Mouse (Mus musculus) heart, postnatal 10 days (tissue): ENCODE measurements at regions not wholly inside any gene's neighbourhood (a gene's known extent, or its start where the extent isn't known, plus 50 kb on each side); places are given as distances from the start of the nearest gene placed in this dataset.

ENCODE experiments used
- DNase-seq, 2 experiments: peaks; one replicate each; pipeline ENCODE4 v3.0.0; 2021
- intact Hi-C: fragments of 180-260 bp; cut with DNase I; formaldehyde crosslinking; loops from one replicate; pipeline ENCODE4 v1.15.1; 2025

DNA sequence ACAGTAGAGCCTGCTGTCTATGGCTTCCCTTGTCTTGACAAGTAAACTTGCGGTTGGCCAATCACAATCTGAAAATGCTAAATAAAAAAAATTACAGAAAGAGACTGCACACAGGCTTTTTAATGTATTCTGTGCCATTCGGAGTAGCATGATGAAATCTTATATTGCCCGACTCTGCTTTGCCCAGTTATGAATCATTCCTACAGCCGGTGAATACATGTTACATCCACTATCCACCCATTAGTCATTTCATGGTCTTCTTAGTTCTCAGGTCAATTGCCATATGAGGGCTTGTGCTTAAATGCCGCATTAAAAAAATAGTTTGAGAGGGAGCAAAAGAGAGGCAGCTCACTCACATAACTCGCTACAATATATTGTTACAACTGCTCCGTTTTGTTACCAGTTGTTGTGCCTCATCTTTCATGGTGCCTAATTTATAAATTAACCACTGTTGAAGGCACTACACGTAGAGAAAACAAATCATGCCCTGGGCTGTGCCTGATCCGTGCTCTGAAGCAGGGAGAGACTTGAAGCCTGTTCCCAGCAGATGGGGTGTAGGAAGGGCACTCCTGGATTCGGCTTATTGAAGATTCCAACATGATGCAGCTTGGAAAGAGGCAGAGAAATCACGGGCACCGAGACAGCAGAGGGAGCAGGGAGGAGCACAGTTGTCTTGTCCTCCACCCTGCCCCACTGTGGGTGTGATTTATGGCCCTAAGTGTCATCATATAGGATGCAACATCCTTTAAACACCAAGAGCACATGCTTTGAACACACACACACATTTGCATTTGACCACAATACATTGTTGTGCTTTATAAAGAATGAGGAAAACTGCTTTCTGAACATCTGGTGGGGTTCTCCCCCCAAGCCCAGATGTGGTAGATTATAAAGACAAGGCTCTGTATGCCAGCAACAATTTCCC lies 427.0 kb upstream of the Zmiz1 start:
- no peak for DNase-seq
- intact Hi-C loops, result no loop called here

- DNase-seq, result no peak
- intact Hi-C loops, result no loop called here
Measured at GRCm38 (mm10) chr14:25032899-25033298, 426.1 kb upstream of the Zmiz1 start.

- intact Hi-C loops, result no loop called here
- no peak for DNase-seq
Measured at GRCm38 (mm10) chr14:25042265-25042664, 416.7 kb upstream of the Zmiz1 start.

DNA sequence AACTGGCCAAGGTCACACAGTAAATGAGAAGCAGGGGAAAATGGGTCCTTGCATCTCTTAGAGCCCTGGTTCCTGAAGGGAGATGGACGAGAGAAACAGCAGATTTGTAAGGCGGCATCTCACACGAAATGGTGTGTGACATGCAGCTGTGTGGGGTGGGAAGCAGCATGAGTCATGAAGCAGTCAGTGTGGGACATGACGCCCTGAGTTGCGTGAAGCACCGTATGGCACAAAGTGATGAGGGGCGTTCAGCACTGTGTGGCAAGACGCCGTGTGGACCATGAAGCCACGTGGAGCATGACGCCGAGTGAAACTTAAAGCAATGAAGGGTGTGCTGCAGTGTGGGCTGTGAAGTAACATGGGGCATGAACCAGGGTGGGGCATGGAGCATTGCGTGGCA lies 414.9 kb upstream of the Zmiz1 start:
- intact Hi-C loops, result no loop called here
- no peak for DNase-seq

DNA sequence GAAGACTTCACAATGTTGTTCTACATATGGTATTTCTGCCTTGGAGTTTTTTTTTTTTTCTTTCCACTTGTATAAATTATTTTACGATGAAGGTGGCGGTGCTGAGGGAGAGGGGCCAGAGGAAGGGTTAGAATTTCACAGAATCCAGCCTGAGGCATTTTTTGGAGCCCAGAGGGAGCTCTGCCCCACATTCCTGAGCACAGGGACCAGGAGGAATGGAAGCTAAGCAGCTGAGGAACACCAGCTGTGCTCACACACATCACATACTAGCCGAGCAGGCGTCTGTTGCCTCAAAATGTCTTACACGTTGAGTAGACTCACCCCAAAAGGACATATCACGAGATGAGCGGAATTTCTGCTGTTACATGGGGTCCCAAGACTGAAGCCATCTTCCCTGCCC lies 414.1 kb upstream of the Zmiz1 start:
- intact Hi-C loops, result no loop called here

DNA sequence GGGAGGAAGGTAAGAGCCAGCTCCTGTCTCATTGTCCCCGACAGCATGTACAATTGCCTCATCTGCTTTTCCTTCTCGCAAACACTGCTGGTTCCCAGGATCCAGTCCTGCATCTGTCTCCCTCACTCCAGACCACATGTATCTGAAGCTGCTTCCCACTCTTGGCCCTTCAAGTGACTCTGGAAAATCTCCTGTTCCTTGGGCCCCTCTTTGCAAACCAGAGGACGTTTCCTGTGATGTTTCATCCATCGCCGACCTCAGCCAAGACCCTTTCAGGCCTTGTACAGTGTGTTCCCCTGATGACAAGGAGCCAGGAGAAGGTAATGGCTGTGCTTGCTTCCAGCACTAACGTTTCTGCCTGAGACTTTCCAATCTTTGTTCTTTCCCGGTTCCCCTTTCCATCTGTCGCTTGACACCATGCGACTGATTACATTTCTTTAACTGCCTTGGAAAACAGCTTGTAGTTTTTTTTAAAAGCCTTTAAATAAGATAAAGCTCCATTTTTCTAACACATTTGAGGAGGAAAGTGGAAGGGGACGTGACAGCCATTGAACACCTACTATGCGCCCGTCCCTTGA lies 408.2 kb upstream of the Zmiz1 start:
- intact Hi-C loops, result loop anchor here (5.0 kb wide), 1 partner anchor 47 kb away; no protein-coding TSS in a partner anchor
- no peak for DNase-seq

More for the DNA sequence above, 414.1 kb upstream of the Zmiz1 start:
- DNase-seq, result no peak

DNA sequence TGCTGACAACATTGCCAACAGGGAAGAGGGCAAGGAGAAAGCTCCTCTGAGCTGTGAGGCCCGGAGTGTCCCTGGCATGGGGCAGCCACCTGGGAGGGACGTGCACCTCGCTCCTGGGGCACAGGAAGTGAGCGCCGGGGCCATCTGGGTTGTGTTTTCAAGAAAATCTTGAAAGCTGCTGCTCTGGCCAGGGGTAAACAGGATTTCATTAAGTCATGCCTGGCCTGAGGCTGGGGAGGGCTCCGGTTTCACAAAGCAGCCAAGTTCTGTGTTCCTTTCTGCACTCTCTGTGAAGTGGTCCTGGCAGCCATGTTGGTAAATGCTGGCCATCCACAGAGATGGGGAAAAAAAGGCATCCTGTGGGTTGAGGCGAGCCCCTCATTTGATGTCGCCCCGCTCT lies 406.8 kb upstream of the Zmiz1 start:
- DNase-seq, result peak in 1 of 2 experiments; percentile 30
- intact Hi-C loops, result loop anchor here (5.0 kb wide), 1 partner anchor 45 kb away; no protein-coding TSS in a partner anchor

- intact Hi-C loops, result no loop called here
- no peak for DNase-seq
Measured at GRCm38 (mm10) chr14:25059351-25059750, 399.6 kb upstream of the Zmiz1 start.

- intact Hi-C loops, result no loop called here
- no peak for DNase-seq
Measured at GRCm38 (mm10) chr14:25060285-25060684, 398.7 kb upstream of the Zmiz1 start.

DNA sequence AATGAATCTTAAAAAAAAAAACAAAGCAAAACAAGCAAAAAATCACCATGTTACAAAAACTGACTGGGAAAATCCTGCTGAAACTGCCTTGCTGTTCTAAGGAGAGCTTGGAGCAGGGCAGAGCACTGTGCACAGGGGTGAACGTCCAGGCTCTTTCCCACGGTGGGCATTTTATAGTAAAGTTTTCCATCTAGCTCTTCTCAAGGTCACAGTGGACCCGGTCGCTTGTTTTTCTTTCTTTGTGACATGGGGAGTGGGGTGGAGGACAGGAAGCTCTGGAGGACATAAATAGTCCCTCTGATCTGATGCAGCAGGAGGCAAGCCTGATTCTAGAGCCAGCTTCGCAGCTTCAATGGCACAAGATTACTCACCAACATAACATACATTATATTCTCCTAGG lies 395.9 kb upstream of the Zmiz1 start:
- intact Hi-C loops, result no loop called here
- DNase-seq, result no peak

DNA sequence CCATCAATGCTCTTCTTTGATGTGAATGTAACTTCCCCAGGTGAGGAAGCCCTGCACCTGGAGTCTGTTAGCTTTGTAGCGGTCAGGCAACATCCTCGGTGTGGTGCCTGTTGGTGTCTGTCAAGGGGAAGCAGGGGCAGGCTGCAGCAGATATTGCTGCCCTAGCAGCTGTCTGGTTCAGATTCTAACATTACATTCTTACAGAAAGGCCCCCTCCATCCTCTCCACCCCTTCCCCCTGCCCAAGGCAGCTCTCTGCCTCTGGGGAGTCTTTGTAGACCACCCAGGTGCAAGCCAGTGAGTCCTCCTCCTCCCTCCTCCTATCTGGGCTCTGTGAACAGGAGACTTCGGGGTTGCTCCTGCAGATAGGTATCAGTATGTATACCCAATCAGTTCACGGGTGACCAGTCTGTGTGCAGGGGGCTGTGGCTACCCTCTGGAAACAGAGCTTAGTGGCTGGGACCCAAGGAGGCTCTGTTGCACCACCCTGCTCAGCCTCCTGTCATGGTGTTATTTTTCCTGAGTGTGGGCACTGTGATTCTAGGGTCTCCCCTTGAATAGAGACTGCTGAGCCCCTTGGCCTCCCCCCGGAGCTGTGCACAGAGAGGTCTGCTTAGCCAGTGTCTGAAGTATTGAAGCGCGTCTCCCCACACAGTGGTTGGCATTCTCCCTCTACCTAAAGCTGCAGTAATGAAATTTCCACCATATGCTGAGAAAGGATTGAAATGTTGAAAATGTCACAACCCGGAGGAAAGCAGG lies 394.6 kb upstream of the Zmiz1 start:
- intact Hi-C loops, result no loop called here
- no peak for DNase-seq

- intact Hi-C loops, result no loop called here
Measured at GRCm38 (mm10) chr14:25067435-25067834, 391.6 kb upstream of the Zmiz1 start.

GRCm38 (mm10) chr14:25068430-25068829 lies 390.6 kb upstream of the Zmiz1 start:
- intact Hi-C loops, result no loop called here
- DNase-seq, result peak; percentile 61 to 74

More at GRCm38 (mm10) chr14:25067435-25067834, 391.6 kb upstream of the Zmiz1 start:
- no peak for DNase-seq

GRCm38 (mm10) chr14:25073143-25073542 lies 385.8 kb upstream of the Zmiz1 start:
- intact Hi-C loops, result no loop called here
- DNase-seq, result no peak

DNA sequence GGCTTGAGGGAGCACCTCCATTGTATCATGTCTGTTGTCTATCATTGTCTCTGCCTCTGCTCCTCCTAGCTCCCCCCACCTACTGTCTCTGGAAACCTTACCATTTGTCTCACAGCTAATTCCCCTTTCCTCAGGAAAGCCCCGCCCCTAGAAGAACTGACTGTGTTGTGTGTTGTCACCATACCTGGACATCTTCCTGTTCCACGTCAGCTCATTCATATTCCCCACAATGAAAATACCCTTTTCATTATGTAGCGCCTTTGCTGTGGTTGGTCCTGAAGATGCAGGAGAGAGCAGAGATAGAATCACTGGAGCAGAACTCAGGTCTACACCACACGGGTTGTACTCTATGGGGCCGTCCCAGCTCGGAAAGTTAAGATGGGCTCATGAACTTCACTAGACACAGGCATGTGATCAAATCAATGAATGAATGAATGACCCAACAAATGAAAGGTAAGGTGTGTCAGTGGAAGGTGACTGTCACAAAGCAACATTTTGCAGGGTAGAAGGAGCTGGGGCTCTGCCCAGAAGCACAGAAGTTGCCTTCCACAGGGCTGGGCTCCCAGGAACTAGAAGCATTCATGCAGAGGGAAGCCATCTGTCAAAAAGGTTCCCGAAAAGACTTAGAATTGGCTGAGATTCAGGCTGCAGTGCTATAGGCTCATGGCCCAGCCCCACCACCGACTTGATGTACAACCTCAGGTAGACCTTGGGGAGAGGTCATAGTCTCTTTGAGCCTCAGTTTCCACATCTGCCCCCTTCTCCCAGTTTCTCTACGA lies 384.8 kb upstream of the Zmiz1 start:
- DNase-seq, result no peak
- intact Hi-C loops, result no loop called here

DNA sequence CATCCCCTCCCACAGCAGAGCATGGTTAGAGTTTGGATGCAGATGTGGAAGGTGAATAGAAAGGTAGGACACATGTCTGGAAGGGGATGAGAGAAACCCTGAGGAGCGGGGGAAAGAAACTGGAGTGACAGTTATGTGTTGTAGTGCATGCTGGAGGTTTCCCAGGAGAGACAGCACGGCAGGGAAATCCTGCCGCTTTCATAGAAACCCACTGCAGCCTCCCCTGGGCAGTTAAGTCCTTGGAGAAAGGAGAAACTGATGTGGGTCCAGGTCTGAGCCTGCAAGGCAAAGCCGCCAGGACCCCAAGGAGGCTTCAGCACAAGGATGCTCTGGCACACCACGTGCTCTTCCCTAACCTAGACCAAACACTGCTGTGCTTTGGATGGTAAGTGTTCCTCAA lies 384.1 kb upstream of the Zmiz1 start:
- intact Hi-C loops, result no loop called here

GRCm38 (mm10) chr14:25080431-25080830 lies 378.6 kb upstream of the Zmiz1 start:
- no peak for DNase-seq
- intact Hi-C loops, result loop anchor here (10.0 kb wide), 1 partner anchor 556 kb away; no protein-coding TSS in a partner anchor

More for the DNA sequence above, 384.1 kb upstream of the Zmiz1 start:
- no peak for DNase-seq

DNA sequence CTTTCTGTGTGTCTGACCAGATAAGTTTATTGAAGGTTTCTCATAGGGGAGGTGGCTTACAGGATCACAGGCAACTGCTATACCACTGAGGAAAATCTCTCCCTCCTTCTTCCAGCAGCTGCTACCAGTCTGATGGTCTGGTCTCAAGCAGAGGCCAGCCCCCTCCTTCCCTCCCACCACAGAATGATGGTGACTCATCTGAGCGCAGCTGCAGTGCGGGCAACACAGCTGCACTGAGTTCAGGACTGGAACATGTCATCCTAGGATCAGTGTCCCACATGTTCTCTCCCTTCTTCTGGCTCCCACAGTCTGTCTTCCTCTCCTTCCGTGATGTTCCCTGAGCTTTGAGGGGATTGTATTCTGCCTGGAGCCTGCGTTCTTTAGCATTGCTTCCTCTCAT lies 375.1 kb upstream of the Zmiz1 start:
- intact Hi-C loops, result loop anchor here (10.0 kb wide), 1 partner anchor 559 kb away; no protein-coding TSS in a partner anchor
- no peak for DNase-seq

- intact Hi-C loops, result loop anchor here (5.0 kb wide), 1 partner anchor 44 kb away; no protein-coding TSS in a partner anchor
- no peak for DNase-seq
Measured at GRCm38 (mm10) chr14:25096786-25097185, 362.2 kb upstream of the Zmiz1 start.

DNA sequence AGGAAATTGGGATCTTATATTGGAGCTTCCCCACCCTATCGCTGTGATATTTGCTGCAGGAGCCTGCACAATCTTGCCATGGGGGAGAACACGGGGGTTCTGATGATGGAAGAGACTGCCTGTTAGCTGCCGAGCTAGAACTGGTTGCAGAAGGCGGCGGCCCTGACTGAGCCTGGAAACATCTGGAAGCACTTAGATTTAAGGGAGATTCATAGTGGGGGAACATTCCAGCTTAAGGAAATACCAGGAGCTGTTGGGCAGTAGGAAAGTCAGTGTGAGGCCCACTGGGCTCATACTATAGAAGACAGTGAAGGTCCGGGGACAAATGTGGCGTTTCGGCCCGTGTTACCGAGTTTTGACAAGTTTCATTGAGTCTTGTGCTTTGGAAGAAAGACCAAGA lies 353.6 kb upstream of the Zmiz1 start:
- DNase-seq, result no peak
- intact Hi-C loops, result no loop called here
